Mouse (Mus musculus): ENCODE data around the gene Egfem1.

The Egfem1 gene

DNA sequence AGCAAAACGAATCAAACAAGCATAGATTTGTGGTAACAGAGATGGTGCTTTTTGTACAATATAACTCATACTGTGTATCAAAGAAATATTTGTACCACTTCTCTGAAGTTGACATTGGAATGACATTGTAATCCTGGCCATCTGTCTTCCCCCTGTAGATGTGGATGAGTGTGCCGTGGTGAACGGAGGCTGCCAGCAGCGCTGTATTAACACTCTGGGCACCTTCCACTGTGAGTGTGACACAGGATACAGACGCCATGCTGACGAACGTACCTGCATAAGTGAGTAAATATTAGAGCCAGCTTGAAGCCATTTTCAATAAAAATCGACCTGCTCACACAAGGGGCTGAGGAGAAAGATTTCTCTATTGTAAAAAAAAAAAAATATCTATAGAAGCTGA lies 500.9 kb downstream of the Egfem1 start:
- DNase-seq (ENCODE audit: low read depth, low spot score) = no peak

DNA sequence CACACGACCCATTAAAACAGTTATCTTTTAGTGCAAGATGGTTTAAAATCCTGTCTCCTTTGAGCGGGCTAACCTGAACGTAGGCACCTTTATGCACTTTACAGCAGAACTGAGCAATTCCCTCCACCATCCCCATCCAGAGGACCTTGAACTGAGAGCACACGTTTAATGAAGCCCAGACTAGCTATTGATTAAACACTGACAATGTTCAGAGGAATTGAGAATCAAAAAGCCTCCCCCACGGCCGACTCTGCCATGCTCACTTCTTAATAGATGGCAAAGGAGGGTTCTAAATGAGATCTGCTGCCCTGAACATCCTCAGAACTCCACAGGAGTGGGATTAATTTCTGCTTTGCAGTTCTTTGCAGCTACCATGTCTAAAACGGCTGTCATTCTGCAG lies 520.3 kb downstream of the Egfem1 start:
- no peak for DNase-seq (ENCODE audit: low read depth, low spot score)

DNA sequence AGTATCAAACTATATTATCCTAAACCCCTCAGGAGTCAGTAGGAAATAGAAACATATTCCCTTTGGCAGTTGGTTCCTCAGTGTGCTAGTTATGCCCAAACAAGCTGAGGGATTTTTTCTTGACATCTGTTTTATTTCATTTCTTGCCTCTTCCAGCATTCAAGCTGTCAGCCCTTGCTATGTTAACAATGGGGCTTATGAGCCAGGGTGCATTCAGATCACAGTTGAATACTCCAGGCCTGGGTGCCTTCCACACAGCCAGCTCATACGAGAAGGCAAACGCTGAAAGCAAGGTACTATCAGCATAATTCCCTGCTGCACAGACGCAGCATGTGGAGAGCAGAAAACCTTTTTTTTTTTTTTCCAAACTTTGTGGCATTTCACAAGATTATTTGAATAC lies 526.9 kb downstream of the Egfem1 start:
- DNase-seq (ENCODE audit: low read depth, low spot score) = no peak

DNA sequence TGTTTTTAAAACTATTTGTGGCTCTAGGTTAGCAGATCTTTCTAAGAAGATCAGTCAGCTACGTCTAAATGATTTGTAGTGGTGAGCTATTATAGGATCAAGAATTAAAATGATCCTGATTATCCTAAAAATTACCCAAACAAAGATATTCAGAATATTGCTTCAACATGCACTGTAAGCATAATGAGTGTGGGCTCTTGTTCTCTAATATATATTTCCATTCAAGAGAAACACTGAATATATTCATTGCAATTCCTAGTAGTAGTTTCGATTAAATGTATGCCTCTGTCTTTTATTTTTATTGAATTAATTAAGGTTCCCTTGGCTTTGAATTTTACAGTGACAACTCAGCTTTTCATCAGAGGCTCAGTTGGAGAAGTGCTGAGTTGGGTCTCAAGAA lies 527.4 kb downstream of the Egfem1 start:
- no peak for DNase-seq (ENCODE audit: low read depth, low spot score)

- no peak for DNase-seq (ENCODE audit: low read depth, low spot score)
Observed at GRCm38 (mm10) chr3:29619586-29619985, 537.8 kb downstream of the Egfem1 start.

DNA sequence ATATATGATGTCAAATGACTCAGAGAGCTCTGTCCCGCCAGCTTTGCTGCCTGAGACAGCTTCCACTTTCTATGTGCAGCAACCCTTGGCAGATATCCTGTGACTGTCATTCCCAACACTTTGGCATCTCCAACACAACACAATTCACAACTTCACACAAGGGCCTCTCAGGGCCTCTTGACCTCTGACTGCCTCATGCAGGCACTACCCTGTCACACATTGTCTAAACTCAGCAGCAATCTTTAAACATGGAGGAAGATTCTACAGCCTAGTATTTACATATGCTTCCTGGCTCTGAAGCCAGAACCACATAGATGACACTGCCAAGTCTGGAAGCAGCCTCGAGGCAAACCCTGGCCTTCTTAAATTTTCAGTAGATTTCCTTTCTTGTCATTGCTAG lies 558.0 kb downstream of the Egfem1 start:
- no peak for DNase-seq (ENCODE audit: low read depth, low spot score)

DNA sequence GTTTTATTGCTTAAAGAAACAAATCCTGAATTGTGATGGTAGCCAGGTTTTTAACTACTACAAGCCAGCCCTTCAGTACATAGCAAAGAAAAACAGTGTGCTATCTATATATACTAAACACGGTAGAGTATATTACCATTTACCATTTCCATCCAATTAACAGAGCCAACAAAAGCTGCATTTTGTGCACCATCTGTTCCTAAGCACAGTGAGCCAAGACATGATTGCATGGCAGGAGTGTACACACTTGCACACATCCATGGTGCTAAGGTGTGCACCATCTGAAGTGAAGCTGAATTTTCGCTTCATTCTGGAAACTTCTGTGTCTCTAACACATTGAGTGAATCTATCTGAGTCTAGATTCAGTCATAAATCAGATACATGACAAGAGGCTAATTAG lies 585.0 kb downstream of the Egfem1 start:
- DNase-seq (ENCODE audit: low read depth, low spot score) = no peak

GRCm38 (mm10) chr3:29689367-29690285 lies 607.8 kb downstream of the Egfem1 start:
- DNase-seq (ENCODE audit: low read depth, low spot score) = no peak

DNA sequence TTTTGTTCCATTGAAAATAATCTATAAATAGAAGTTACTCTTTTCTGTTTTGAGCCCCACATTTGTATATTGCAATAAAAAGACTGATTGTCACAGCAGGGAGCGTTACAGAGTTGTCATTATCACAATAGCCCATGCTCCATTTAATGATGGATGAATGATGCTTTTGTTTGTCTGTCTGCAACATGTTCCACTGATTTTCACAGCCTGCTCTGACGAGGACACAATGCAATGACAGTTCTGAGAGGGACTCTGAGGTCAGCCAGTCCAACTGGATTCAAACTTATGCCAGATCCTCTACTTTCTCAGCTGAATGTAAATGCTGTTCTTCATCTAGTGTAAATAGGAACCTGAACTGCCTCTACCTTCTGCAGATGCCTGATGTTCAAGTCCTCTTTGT lies 619.3 kb downstream of the Egfem1 start:
- DNase-seq (ENCODE audit: low read depth, low spot score) = no peak

DNA sequence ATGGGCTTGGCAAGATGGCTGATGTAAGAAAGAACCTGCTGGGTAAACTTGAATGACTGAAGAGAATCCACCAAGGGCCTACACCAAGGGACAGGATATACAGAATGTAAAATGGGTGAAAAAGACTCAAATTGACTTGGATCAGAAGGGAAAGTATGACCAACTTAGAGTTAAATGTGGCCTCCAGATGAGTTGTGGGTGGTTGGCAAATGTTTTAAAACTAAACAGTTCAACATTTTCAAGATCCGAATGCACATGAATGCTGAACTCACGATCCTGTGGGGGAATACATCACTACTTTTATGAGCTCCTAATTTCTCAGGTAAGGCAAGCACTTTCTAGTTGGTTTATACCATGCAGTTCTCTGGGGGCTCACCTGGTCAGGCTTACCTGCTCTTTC lies 625.0 kb downstream of the Egfem1 start:
- DNase-seq (ENCODE audit: low read depth, low spot score) = no peak

GRCm38 (mm10) chr3:29707467-29707866 lies 625.6 kb downstream of the Egfem1 start:
- DNase-seq (ENCODE audit: low read depth, low spot score) = no peak

DNA sequence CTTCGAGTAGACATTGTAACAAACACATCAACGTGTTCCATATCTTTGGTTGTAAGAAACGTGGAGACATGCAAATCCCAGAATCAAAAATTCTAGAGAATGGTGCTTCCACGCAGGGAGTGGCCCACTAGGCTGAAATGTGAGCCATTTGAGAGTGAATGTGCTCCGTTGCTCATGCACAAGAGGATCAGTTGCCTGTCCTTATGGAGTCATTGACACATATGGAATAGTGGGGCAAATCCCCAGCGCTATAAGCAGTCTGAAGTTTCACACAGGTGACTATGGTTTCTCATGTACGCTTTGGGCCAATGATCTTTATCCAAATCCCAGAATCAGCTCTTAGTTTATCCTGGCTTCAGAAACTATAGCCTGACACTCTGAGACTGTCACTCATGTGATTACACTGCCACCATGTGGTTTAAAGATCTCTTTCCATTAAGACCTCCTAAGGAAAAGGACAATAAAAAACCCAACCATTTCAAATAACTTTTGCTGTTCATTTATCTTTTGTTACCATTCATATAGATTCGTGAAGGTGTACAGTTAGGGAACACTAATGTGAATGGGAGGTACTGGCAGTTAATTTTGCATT lies 644.6 kb downstream of the Egfem1 start:
- DNase-seq (ENCODE audit: low read depth, low spot score) = no peak

- DNase-seq (ENCODE audit: low read depth, low spot score) = no peak
Observed at GRCm38 (mm10) chr3:29730062-29730760, 648.4 kb downstream of the Egfem1 start.

- DNase-seq (ENCODE audit: low read depth, low spot score) = no peak
Observed at GRCm38 (mm10) chr3:29731509-29731908, 649.7 kb downstream of the Egfem1 start.

DNA sequence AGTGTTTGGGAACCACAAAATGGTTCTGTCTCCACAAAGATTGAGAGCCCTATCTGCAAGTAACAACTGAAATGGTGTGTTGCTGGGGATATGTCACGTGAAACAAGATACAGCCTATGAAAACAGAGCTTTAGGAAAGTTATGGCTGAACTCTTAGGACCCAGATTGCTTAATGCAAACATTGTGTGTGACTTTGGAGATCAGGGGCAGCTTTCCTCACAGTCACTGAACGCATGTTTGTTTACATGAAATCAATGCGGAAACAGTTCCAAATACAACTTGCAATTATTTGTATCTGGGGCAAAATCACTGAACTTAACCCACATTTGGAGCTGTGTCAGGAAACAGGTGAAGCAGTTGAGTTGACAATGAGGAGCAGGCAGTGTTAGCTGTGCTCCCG lies 650.8 kb downstream of the Egfem1 start:
- DNase-seq (ENCODE audit: low read depth, low spot score) = no peak

- DNase-seq (ENCODE audit: low read depth, low spot score) = no peak
Observed at GRCm38 (mm10) chr3:29734251-29734650, 652.4 kb downstream of the Egfem1 start.

- no peak for DNase-seq (ENCODE audit: low read depth, low spot score)
Observed at GRCm38 (mm10) chr3:29739292-29739691, 657.5 kb downstream of the Egfem1 start.
